Mouse (Mus musculus): Measurements from ENCODE around the gene Lmntd2. TPM values are rescaled to one million over a fixed set of nuclear protein-coding genes. Genes with fewer than 3 reads are reported as not detected.
A peak's percentile ranks its signal among the peaks of the same experiment; 100 is the strongest.

Lmntd2 gene
- total RNA-seq, 2 experiments from 2014 or later: not detected

DNA sequence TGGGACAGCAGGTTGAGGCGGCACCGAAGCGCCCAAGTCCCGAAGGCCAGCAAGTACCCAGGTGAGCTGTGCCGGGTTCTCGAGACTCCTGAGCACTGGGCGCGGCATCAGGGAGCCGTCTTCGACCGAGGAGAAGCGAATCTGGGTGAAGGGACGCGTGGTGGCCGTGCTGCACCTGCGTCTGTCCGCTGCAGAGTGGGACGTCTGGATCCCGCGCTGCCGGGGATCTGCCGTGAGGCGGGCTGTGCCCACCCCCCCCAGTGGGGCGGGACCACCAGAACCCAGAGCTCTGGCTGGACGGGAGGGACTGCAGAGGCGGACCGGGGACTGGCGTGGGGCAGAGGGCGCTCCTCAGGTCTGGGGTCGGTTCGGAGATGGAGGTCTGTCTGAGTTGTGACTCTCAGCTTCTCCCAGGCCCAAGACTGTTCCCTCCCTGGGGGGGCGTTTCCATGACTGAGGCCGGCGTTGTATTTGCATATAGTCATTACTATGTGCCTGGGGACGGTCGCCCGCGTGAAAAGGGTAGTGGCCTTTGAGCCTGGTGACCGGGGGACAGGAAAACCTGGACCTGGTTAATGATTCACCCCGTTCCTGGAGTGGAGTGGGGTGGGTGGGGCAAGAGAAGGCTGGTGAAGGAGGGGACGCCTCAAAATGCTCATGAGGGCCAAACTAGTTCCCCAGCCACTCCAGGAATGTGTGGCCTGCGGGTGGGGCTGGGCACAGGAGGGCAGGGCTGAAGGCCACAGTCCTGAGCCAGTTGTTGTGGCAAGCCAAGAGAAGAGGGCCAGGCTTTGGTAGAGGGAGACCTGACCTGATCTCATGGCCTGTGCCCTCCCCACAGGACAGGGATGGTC lies 2.2 kb upstream of the Lmntd2 start:
- DNase-seq: peak; percentile 45

DNA sequence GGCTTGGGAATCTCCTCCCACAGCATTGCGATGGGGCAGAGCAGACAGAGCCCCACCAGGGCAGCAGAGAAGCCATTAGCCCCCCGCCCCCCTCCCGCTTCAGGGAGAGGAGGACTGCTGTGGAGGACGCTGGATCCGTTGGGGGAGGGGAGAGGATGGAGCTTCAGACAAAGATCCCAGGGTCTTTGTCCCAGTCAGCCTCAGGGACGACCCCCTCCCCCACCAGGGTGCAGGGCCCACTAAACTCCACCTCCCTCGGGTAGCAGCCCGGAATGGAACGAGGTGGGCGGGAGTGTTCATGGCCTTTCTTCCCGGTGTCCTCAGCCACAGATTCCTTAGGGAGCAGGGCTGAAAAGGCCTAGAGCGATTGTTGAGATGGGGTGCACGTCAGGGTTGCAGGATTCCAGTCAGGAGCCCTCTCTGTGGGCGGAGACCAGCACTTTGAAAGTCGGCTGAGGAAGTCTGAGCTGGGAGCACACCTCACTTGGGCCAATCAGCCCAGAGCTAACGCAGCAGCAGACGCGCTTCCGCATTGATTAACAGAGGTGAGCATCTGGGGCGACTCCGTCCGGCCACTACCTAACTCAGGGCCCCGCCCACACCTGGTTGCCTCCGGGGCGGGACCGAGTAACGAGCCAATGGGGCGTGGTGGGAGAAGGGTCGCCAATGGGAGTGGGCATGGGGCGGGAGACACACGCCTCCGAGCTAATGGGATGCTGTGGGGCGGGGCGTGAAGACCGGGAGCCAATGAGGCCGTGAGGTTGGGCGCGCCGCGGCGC lies 1.4 kb upstream of the Lmntd2 start, which contains the start of gene Rassf7:
TSS of gene Rassf7 (plus strand) at position 760 of the 779 bp plus-strand sequence.
- DNase-seq: peak; percentile 91

DNA sequence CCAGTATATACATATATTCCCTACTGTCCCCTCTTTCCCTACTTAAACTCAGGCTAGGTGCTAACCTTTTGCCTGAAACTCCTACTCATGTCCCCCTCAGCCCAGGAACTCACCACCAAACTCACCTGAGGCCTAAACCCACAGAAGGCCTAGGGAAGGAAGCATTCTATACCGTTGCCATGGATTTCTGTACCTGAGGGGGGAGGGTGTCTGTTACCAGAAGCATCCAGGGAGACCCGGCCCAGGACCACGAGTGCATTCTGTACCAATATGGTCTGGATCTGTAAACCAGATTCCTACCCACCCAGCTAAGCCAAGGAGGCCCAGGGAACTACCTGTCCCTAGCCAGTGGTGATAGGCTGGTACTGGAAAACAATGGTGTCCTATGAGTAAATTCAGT lies 430 bp upstream of the Lmntd2 start:
- no peak for DNase-seq

DNA sequence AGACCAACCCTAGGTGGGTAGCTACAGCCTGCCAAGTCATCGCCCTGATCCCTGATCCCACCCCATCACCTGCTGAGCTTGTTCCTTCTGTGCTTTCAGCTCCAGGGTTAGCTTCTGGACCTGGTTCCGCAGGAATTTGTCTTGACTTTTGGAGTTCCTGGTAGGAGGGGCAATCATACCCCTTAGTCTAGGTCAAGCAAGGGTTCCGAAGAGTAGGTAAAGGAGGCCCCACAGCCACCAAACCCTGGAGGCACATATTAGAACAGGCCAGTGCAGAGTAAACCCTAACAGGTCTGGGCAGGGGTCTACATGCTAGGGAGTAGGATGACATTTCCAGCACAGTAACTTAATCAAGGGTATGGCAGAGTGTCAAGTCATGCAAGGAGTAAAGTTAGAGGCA lies 747 bp downstream of the Lmntd2 start:
- no peak for DNase-seq

DNA sequence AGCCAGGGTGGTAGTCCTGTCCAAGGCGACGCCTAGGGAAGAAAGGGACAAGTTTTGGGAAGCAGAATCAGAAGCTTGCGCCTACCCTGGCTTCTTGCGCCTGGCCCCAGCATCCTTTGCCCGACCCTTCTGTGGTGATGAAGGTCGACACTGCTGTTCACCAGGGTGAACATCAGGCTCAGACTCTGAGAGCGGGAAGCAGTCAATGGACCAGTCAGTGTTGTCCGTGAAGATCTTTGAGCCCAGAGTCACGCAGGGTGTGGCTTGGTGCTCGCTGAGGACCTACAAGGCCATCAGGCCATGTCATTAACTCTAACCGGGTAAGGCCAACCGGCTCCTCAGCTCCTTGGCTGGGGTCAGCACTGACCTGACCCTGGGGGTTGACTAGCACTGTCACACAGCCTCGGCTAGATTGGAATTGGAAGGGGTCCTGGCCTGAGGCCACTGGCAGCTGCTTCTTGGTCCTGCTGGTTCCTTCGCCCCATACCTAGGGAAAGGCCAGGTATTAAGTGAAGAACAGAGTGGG lies 3.2 kb downstream of the Lmntd2 start:
- no peak for DNase-seq

DNA sequence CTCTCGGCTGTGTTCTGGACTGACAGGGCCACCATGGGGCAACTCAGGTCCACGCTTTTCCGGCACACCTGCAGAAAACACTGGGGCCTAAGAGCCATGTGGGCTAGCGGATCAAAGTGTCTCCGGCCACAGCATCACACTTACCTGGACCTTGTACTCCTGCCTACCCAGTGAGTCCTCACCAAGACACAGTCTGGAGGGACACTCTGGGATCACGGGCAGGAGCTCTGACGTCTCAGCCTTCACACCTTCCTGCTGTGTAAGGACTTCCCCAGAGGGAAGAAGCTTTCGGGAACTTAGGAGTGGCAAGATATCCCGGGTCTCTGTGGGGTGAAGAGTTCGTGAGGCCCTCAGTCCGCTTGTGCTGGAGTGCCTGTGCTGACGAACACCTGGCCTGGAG lies 3.7 kb downstream of the Lmntd2 start:
- DNase-seq: no peak

DNA sequence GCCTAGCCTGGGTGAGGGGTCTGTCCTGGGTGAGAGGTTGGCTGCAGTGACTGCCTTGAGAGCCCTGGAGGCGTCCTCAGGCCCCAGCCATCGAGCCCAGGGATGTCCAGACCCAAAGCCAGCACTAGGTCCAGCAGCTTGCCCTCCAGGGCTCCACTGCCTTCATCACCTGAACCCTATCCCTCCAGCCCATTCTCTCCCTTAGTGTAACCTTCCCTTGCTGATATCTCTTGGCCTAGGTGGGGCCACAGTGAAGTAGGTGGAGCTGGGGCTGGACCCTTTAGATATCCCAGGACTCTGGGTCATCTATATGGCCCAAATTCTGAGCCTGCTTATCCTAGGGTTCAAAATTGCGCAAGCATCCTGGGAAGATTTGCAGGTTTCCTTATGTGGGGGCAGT lies 4.4 kb downstream of the Lmntd2 start:
- DNase-seq: no peak

DNA sequence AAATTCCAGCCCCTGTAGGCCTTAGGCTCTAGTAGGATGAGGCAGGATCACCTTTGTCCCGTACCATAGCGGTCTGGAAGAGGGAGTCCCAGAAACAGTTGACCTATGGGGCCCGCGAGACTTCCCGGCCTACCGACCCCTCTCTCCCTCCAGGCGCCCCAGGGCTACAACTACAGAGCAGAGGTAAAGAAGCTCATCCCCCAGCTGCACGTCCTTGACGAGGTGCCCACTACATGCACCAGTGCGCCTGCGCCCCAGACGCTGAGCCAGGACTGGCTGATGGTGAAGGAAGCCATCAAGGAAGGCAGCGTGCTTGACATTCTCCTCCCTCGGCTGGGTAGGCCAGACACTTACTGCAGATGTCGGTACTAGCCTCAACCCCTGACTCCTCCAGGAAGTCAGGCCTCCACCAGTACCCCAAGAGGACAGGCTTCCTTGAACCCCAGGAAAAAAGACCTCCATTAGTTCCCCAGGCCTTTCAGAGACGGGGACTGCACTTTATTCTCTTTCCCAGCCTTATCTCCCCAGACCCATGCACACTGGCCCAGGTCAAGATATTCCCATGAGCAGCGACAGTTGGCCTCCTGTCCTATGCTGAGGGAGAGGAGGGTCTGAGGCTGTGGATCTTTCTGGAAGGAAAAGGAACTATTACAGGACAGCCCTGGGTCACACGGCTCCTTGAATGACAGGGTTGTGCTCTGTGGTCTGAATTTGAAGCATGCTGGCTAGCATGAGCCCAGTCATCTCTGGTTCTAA lies 7.5 kb downstream of the Lmntd2 start:
- DNase-seq: no peak

DNA sequence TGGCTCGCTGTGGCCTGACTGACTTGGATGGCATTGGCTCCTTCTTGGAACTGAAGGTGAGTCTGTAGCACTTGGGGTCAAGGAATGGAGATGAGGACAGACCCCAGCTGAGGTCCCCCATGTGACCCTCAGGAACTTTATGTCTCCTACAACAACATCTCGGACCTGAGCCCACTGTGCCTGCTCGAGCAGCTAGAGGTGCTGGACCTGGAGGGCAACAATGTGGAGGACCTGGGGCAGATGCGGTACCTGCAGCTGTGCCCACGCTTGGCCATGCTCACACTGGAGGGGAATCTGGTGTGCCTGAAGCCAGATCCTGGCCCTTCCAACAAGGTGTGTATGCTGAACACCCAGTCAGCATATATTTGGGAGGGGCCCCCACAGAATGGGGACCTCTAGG lies 8.4 kb downstream of the Lmntd2 start:
- DNase-seq: no peak

DNA sequence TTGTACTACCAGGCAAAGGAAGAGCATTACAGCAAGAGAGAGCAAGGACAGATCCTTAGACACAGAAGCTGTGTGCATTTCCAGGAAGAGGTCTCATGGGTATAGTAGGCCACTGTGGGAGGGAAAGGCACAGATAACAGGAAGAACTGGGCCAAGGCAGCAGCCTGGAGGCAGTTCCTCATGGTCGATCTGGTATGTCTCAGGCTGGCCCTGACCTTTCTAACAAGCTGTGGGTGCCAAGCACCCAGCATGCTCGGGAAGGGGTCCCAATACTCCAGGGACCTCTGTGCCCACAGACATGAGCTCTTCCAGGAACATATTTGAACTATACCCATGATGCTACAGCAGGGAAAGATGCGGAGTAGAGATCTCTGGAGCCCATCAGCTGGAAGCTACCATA lies 9.3 kb downstream of the Lmntd2 start:
- no peak for DNase-seq

DNA sequence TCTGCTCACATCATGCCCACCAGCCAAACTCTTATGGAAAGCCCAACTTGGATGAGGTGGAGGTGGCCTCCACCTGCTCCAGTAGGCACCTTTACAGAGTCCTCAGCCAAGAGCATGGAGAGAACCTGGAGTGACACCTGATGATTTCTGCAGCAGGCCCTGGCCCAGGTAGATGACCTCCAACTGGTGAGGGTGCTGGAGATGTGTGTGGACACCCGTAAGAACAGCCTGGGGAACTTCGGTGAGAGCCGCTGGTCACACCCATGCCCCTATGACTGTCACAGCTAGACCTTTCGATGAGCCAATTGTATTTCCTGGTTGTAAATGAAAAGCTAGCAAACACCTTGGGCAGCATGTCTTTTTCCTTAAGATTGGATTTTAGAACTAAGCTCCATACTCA lies 15.8 kb downstream of the Lmntd2 start:
- no peak for DNase-seq

DNA sequence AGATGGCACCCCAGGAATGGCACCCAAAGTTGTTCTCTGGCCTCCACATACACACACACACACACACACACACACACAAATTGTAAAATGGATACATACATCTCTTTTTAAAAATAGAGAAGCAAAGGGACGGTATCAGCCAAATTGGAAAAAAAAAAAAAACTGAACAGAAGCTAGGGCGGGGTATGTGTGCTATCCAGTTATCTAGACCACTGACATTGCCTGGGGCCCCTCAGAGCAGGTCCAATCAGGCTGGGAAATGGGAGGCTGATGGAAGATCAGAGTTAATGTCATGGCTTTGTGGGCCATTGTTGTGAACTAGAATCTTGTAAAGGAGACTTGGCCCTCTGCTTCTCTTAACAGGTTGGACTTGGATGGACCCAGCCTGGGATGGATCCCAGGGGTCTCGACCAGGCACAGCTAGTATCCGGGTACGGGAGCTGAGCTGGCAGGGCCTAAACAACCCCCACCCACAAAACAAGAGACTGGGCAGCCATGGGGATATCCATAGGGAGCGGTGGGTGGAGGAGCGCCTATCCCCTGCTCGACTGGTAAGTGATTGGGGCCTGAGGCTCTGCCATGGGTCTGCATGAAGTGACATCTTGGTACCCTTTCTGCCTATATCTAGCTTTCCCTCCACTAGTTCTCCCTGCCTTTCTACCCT lies 17.1 kb downstream of the Lmntd2 start:
- no peak for DNase-seq

DNA sequence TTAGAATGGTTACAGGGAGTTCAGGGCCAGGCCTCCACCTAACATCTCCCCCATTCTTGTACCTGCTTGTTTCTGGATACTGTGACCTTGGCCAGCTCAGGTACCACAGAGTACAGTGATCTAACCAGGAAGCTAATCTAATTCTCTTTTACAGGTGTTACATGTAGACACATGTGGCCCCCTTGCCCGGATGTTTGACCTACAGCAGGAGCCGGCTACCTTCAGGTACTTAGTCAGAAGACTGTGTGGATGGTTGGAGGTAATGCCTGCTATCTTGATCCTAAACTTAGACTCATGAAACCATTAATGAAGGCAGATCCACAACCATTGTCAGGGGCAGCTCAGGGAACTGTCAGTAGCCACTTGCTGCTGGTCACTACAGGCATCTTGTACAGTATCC lies 18.1 kb downstream of the Lmntd2 start:
- DNase-seq: no peak

DNA sequence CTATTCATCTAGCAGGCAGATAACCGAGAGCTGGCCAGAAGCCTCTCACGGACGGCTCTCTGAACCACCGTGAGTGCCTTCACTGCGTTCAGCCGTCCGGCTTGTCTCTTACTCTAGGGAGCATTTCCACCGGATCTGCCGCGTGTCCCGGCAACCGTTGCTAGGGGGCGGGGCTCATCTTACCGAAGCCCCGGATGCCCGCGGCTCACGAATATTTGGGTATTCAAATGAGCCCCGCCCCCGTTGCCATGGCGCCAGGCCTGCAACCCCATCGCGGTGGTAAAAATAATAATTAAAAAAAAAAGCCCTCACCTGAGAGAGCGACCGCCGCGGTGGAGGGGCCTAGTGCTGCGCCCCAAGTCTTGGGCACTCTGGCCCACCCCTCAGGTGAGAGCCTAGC lies 19.1 kb downstream of the Lmntd2 start:
- DNase-seq: peak; percentile 91

DNA sequence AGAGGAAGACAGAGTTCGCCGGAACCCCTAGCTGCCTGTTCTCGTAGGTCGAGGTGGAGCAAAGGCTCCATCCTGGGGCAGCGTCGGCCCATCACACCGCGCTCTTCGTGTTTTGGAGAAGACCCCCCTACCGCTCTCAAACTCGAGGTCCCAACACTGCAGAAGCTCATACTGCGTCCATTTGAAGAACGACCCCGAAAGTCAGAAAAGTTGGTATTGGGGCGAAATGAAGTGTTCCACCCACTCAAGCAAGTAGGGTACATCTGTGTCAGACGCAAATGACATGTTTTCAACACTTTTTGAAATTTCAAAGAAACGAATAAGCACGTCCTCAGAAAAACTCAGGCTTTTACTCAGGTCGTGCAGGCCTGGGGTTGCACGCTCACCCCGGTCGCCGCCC lies 19.5 kb downstream of the Lmntd2 start:
- no peak for DNase-seq

DNA sequence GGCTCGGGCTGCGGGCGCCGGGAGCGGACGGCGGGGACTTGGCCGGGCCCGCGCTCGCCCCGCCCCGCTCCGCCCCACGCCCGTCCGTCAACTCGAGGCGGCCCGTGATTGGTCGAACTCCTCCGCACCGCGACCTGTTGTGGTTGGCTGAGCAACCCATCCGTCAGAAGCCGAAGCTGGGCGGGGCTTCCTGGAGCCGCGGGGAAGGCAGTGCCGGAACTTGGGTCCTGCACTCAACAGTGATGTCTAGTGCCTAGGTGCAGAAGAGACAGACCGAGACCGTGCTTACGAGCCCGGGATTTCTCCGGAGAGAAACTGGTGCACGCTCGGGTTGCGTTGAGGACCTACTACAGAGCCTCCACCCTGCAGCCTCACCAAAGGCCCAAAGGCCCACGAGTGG lies 19.9 kb downstream of the Lmntd2 start, which contains the start of the genes Hras and Lrrc56:
TSS of gene Hras (minus strand) at position 58 of the 400 bp plus-strand sequence.
TSS of gene Lrrc56 (plus strand) at position 210 of the 400 bp plus-strand sequence.
- DNase-seq: peak; percentile 99

DNA sequence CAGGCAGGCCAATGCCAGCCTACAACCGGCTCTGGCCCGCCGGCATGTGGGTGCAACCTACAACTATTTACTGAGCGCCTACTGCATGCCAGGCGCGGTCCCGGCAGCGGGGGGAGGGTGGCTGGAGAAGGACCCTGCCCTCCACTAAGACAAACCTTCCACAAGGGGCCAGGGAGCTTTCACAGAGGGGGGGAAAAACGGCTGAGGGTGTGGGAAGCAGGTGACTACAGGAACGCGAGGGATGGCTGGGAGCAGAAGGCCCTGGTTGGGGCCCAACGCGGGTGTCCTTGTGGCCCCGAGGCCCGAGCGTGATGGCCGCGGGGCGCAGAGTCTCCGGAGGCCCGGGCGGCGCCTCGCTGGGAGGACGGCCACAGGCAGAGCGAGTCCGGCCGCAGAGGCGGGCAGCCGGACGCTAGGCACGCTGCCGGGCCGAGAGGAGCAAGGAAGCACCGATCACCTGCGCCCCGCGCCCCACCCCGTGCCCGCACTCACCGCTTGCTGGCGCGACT lies 20.5 kb downstream of the Lmntd2 start:
- peak; percentile 54 for DNase-seq

DNA sequence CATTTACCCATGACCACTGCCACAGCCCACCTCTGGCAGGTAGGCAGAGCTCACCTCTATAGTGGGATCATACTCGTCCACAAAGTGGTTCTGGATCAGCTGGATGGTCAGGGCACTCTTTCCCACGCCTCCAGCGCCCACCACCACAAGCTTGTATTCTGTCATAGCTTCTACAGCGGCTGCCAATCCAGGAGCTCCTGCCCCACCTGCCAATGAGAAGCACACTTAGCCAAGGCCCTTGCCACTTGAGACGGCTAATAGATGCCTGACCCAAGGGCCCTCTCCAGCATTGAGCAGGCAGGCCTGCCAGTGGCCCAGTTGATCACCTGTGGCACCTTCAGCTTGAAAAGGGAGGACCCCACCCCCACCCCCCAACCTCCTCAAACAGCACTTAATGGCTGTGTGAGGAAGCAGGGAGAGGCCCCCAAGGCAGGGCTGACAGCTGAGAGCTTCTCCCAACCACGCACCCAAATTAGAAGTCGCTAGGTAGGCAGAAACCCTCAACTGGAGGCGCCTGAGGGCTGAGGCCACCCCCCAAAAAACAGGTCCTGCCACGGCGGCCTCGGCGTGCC lies 21.0 kb downstream of the Lmntd2 start:
- no peak for DNase-seq

DNA sequence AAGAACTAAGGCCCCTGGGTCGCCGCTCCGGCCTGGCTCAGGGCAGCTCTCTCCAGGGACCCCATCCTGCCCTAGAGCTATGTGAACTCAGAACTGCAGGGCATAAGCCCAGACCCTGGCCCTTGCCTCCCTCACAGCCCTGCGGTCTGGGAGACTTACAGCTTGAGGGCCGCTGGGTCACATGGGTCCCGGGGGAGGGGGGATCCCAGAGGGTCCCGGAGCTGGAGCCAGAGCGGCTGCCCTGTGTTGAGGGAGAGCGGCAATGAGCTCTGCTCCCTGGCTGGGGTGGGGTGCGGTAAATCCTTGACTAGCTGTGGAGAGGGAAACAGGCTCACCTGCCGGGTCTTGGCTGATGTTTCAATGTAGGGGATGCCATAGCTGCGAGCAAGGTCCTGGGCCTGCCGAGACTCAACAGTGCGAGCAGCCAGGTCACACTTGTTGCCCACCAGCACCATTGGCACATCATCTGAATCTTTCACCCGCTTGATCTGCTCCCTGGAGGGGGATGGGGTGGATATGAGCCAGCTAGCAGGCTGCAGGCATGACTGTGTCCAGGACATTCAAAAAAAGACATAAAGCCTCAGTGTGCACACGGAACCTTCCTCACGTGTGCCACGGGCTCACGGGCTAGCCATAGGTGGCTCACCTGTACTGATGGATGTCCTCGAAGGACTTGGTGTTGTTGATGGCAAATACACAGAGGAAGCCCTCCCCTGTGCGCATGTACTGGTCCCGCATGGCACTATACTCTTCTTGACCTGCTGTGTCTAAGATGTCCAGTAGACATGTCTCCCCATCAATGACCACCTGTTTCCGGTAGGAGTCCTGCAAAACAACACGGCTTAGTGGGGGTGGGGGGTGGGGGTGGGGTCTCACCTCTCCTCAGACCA lies 21.8 kb downstream of the Lmntd2 start:
- no peak for DNase-seq

DNA sequence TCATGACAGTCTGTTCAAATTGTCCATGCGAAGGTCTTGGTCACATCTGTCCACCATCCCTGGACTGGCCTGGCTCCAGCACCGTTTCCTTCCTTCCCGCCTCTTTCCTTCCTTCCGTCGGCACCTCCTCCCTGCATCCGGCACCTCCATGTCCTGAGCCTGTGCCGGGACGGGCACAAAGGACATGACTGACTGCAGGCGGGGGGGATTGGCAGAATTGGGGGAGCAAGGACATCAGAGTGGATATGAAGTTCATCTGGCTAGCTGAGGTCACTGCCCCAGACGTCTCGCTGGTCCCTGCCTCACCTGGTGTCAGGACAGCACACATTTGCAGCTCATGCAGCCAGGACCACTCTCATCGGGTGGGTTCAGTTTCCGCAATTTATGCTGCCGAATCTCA lies 22.8 kb downstream of the Lmntd2 start:
- peak; percentile 49 for DNase-seq

All from heart, postnatal 4 days (tissue).